Mouse (Mus musculus): ENCODE measurements around the gene Pgap2.

GRCm38 (mm10) chr7:102183849-102184248 is 26.2 kb upstream of the Pgap2 start:
- TF ChIP-seq CTCF (conservative IDR thresholded peaks at IDR 0.05; ENCODE audit: low read length) (no peak), POU5F1 (IDR thresholded peaks at IDR 0.05; ENCODE audit: borderline replicate concordance, low read length) (no peak), NANOG (IDR thresholded peaks at IDR 0.05; ENCODE audit: borderline replicate concordance, low read length) (no peak)

Measured in E14TG2a.4 (cell line).